Comparison of ENCODE assay signal across 8 mouse cellular contexts in genomic region chr11:33162211-33162997, GRCm38 (mm10). TPM values are rescaled to one million over a fixed set of nuclear protein-coding genes. Genes with fewer than 3 reads are reported as not detected.
DNase-seq lines count a peak whose midpoint lies in the region; ATAC-seq lines count a peak whose summit lies in the region.

No protein-coding gene starts in this region.

- peak; percentile 57 for DNase-seq in MEL-GATA-1-ER (ENCODE audit: extremely low read depth, low read depth)
- DNase-seq in cerebellum, adult 18-20 months: peak; percentile 50 to 56
- peak; percentile 82 for DNase-seq in forelimb bud, embryonic 11.5 days (ENCODE audit: low read depth, low spot score)
- peak; percentile 78 to 79 for DNase-seq in layer of hippocampus, postnatal 10 days (ENCODE audit: low spot score in 2 of 2)
- peak; percentile 62 for DNase-seq in lung, postnatal 14 days
- peak; percentile 88 for DNase-seq in retina, postnatal 1 day
- peak; percentile 55 for DNase-seq in urinary bladder, adult 2 months (ENCODE audit: low spot score)

- peak; percentile 60 to 65 for ATAC-seq in hematopoietic stem cell, adult 5-6 weeks (replicated peaks in 1 of 2; ENCODE audit: insufficient read depth in 1 of 2, low FRiP score in 2 of 2, low TSS enrichment in 1 of 2, low read depth in 1 of 2, poor library complexity in 2 of 2, severe bottlenecking in 2 of 2)

RNA-seq across cellular contexts. Expression of gene Npm1, which starts 0.6 kb away (rescaled TPM):
- 2,529 and 3,030 TPM in 2 replicates for total RNA-seq in hematopoietic stem cell, adult 5-6 weeks (2017)
- total RNA-seq in layer of hippocampus, postnatal 10 days (2021): 100 to 1,000 TPM; 225 to 246 TPM
- polyA plus RNA-seq in urinary bladder, adult 2 months (2012; rRNA removed): 295 and 406 TPM in 2 replicates

RNA-seq across cellular contexts. Expression of gene Fgf18, which starts 15.2 kb away (rescaled TPM):
- total RNA-seq in hematopoietic stem cell, adult 5-6 weeks (2017): not detected in 2 replicates
- total RNA-seq in layer of hippocampus, postnatal 10 days (2021): 1 to 10 TPM; 8.1 to 8.9 TPM
- polyA plus RNA-seq in urinary bladder, adult 2 months (2012; rRNA removed): 0.88 and 1.2 TPM in 2 replicates

RNA-seq across cellular contexts. Expression of gene Tlx3, which starts 41.0 kb away (rescaled TPM):
- total RNA-seq in hematopoietic stem cell, adult 5-6 weeks (2017): not detected in 2 replicates
- not detected for total RNA-seq in layer of hippocampus, postnatal 10 days (2021)
- polyA plus RNA-seq in urinary bladder, adult 2 months (2012; rRNA removed): not detected in 2 replicates

Comparison
In these comparisons a context has a peak if more than half of its experiments do, and no peak if none do; other contexts are left out.
1. Peak in every context shown above with its lines: DNase-seq and ATAC-seq.
2. RNA of gene Npm1, which starts 0.6 kb away (total RNA-seq): 2,529 to 3,030 TPM in hematopoietic stem cell, adult 5-6 weeks; 225 to 246 TPM in layer of hippocampus, postnatal 10 days; every median in the first group is over 10 times any median in the second.